Mouse (Mus musculus): ENCODE measurements around the gene Grcc10.

Gene Grcc10

DNA sequence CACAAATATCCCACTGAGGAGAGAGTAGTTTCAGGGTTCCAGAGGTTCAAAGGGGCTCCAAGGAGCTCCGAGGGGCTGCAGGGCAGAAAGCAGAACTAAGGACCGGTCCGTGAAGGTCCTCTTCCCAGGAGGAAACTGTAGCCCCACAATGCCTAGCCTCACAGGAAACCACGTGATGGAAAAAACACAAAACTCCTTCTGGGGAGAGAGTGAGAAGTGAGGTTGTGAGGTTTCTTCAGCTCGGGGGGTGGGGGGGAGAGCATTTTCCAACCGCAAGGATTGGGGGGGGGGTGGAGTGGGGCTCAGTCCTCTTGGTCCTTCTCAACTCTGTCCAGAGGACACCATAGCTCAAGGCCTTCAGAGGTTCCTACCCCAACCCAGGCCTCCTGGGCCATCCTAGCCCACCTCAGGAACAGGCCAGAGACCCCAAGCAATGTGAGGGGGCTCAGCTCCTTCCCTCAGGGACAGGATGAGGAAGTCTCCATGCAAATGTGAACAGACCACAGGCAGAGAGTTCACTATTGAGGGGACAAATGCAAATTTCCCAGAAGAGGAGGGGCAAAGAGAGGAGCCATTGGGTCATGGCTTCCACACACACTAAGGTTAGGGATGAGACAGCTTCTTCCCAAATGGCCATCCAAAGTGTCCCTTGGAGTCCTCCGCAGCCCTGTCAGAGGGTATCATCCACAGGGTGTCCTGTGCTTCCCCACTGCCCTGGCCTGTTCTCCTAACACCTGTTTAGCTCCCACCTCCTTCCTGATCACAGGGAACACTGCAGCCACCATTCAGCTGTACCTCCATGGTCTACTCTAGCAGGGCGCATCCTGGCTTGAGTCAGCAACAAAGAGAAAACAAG, 11.1 kb downstream of the Grcc10 start:
- no peak for DNase-seq

DNA sequence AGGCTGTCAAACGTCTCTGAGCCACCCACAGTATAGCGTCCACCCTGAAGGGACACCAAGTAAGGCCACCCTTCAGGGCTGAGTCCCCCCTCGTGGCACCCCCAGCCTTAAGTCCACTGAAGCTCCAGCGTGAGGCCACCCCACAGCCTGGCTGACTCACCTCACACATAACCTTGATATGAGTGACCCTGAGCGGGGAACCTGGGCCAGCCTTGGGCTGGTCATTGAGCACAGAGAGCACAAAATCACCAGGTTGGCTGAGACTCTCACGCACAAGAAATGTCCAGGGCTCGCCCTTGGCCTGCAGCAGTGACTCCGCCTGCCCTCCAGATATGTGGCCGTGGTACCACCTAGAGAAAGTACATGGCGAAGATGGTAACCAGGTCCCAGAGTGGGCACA, 12.6 kb downstream of the Grcc10 start:
- no peak for DNase-seq

DNA sequence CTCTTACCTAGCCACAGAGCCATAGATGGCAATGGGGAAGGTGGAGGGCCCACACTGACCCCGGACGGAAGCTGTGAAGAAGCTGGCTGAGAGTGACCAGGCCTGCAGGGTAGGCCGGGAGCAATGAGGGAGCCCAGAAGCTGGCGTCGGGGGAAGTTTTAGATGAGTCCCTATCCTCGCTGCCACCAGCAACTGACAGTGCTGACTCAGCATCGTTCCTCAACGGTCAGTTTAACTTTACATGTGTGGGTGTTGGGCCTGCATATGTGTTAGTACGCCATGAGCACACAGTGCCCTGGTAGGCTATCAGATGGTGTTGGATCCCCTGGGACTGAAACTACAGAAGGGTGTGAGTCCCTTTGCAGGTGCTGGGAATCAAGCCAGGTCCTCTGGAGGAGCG, 16.7 kb downstream of the Grcc10 start:
- DNase-seq: no peak

DNA sequence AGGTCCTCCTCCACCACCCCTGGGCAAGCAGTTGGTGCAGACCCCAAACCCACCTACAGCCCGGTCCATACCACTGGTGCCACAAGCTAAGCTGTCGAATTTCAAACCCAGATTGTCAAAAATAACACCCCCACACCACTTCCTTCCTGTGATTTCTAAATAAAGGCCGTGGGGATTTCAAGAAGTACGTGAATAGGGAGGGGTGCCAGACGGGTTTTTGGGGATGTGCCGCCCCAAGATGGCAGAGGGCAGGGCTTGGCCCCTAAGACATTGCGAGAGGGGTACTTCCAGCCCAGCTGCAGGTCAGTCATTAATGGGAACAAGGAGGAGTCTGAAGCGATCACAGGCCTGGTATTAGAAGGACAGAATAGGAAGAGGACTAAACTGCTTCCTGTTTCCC, 17.6 kb downstream of the Grcc10 start:
- no peak for DNase-seq

DNA sequence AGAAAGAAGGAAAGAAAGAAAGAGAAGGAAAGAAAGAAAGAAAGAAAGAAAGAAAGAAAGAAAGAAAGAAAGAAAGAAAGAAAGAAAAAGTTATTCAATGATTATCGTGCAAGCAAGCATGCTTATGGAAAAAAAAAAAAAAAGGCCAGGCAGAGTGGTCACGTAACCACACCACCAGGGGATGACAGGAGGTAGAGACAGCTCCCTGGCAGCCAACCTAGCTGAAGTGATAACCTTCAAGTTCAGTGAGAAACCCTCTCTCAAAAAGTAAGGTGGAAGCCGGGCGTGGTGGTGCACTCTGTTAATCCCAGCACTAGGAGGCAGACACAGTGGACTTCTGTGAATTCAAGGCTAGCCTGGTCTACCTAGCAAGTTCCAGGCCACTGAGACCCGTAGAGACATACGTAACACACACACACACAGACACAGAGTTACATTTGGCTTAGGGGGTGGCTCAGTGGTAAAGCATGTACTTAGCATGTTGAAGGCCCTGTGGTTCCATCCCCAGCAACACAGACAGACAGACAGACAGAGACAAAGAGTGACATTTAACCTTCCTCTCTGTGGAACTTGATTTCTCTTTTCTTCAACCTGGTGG, 18.2 kb downstream of the Grcc10 start:
- no peak for DNase-seq

DNA sequence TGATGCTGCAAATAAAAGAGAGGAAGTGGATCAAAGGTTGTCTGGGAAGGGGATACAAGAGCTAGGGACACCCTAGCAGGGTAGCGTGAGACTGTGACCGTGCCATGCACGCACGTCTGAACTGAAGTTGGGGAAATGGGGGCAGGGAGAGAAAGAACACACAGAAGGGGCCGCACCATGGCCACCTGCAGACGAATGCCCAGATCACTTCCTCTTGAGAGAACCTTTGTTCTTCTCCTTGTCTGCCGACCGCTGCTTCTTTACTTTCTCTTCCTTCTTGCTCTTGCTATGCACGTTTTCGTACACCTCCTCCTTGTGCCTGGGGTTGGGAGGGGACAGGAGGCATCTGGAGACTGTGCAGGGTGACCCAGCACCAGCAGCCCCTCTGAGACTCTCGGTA, 20.3 kb downstream of the Grcc10 start:
- no peak for DNase-seq

DNA sequence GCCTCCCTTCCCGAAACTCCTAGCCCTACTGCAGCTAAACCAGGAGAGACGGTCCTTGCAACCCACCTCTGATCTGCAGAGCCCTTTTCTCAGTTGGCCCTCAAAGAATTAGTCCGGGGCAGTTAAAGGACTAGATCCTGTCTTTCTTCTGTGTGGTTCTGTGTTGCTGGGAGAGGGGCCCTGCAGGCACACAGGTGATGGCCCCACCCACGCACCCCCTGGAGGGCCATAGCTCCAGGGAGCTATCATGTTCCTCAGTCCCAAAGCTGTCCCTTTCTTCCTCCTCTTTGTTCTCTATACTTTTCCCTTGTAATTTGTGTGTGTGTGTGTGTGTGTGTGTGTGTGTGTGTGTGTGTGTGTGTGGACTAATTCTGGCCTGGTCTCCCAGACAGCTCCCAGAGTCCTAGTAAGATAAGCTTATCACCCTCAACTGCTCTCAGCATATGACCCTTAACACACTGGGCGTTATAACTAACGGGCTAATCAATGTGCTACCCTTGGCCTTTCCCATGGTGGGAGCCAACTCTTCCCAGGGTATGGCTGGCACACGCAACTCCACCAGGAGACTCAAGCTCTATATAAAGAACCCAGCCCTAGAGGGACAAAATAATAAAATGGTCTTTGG, 21.7 kb downstream of the Grcc10 start:
- DNase-seq: no peak

DNA sequence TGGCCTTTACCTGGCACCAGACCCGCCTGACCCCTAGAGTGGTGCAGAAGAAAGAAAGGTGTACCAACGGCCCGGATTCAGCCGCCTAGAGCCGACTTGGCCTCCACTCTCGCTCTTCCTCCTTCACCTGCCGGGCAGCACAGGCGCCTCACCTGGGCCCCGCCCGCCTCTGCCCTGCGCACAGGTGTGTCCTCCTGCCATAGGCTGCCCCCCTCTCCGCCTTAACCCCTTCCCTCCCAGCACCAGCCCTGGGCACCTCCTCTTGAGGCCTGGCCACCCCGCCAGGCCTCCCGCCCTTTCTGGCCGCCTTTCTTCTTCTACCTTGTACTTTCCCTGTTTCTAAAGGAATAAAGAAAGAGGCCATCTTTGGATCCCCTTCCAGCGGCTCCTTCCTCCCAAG, 22.5 kb downstream of the Grcc10 start:
- no peak for DNase-seq

DNA sequence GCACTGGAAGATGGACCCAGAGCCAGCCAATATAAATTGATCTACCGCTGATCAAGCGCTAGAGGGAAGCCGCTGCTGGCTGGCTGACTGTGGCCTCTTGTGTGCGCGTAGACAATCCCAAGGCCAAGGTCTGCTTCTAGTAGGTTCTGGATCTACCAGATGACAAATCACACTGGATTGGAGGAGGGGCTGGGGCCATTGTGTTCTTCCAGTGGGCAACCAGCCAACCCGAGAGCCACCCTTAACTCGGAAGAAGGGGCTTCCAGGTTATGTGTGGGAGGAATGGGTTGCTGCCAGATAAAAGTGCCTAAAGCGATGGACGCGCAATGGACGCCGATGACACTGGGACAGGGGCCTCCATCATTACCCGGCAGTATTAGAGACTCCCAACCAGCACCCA, 23.2 kb downstream of the Grcc10 start:
- DNase-seq: no peak

DNA sequence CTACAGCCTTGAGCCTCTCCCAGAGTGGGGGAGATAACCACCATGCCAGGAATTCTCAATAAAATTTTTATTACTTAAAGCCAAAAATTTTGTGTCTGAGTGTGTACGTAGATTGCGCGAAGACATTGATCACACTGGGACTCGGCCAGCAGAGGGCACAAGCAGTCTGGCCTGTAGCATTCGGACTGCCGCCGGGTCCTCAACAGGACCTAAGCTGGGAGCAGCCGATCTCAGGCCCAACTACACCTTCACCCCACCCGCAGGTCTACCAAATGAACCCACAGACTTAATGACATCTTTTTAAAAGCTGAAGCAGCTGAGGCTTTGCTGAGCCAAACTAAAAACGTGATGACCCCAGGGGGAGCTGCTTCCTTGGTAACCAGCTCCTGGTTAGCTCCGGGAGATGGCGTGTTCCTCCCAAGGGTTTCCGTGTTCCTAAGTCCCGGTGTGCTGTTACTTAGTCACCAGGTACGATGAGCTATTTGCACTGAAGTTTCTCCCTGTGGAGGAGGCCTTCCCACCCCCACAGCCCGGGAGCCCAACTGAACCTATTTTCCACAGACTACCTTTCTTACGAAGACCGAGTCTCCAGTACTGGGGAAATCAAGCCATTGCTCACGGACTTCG, 24.2 kb downstream of the Grcc10 start:
- DNase-seq: peak; percentile 62

DNA sequence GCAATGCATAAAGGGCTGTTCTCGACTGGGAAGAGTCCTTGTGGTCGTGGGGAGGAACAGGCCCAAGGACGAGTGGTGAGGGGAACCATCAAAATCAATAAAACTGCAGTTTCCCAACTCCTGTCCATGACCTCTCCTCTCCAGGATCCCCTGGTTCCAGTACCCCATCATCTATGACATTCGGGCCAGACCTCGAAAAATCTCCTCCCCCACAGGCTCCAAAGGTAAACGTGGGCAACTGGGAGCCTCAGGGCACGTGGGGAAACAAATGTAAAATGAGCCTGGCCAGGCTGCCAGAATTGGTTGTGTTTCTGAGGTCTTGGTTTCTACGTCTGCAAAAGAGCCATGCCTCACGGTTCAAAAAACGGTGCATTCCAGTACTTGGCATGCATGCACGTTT, 28.3 kb downstream of the Grcc10 start:
- DNase-seq: no peak

DNA sequence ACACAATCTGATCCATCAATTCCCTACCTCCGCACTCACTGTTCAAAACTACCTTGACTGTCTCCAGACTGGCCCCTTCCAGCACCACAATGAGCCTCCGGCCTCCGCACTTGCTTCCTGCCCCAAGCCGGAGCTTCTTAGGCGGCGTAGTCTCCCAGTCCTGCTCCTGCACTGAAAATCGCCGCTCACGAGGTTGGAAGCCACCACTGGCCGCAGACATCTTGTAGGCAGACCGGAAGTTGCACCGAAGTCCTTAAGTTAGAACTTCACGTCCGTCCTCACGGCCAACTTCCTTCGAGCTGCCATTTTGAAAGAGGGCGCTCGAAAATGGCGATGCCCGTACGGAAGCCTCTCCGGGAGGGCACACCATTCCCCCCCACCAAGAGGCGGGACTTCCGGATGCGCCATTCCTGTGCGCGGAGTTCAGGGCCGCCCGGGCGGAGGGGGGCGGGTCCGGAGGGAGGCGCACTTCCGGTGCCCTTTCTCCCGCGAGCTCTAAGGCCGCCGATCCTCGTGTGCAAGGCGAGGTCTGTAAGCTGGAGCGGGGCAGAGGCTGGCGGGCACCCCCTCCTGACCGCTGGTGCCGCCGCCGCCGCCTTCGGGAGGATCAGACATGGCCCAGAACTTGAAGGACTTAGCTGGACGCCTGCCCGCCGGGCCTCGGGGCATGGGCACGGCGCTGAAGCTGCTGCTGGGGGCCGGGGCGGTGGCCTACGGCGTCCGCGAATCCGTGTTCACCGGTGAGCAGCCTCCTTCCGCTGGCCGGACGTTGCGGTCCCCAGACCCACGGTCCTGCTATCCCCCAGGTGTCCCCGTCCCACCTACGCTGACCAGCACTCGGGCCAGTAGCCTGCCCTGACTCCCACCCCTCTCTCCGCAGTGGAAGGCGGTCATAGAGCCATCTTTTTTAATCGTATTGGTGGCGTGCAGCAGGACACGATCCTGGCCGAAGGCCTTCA, 29.1 kb downstream of the Grcc10 start, which contains the start of the genes Emg1 and Phb2:
Gene Emg1 (minus strand): TSS at position 355 of the 959 bp plus-strand sequence.
Gene Phb2 (plus strand): TSS at position 513 of the 959 bp plus-strand sequence.
- DNase-seq: peak; percentile 99

DNA sequence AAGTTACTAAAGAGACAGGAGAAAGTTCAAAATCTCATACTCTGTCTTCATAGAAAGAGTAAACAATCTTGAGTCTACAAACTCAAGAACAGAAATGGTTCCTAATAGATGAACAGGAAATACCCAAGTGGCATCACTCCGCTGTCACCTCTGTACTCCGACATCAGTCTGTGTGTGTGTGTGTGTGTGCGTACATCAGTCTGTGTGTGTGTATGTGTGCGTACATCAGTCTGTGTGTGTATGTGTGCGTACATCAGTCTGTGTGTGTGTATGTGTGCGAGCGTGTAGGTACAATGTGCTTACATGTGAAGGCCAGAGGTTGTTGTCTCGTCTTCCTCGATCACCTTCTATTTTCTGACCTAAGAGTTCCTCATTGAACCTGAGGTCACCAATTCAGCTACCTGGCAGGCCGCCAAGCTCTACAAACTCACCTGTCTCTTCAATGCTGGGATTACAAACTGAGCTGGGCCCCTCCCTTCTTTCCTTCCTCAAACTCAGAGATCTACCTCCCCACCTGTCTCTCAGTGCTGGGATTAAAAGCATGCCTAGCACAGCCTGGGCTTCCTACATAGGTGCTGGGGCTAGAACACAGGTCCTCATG, 32.8 kb downstream of the Grcc10 start:
- no peak for DNase-seq

DNA sequence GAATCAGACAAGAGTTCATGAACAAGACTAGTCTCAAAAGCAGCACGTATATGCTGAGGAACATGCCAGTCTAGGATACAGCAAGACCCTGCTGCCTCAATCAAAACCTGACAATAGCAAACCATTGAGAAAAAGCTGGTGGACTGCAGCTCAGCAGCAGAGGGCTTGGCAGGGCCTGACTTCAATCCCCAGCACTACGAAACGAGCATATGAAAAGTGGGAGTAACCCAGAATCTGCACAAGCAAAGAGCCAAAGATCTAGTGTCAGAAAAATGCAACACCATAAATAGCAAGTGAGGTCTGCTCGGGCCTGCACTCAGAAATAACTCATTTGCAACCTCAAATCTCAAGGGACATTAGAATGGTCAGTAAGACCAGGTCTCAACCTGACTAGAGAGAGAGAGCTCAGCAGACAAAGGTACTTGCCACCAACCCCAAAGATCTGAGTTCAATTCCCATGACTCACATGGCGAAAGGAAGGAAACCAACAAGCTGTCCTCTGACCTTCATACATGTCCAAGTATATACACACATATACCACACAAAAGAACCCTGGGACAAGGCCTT, 35.0 kb downstream of the Grcc10 start:
- DNase-seq: no peak

DNA sequence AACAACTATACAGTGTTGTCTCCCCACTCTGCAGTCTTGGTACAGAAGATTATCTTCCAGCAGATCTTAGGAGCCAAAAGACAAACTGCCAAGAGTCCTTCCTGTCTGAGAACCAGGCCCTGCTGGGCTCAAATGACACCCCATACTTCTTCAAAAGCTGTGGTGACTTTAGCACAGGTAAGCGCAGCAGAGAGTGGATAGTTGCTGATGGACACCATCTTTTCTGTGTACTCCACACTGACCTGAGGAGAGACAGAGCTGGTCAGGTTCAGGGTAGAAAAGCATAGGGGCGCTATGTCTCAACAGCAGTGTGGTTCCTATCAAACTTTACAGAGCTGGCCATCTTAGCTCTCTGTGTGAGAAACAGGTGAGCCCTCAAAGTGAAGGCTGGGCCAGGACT, 36.8 kb downstream of the Grcc10 start:
- DNase-seq: no peak

DNA sequence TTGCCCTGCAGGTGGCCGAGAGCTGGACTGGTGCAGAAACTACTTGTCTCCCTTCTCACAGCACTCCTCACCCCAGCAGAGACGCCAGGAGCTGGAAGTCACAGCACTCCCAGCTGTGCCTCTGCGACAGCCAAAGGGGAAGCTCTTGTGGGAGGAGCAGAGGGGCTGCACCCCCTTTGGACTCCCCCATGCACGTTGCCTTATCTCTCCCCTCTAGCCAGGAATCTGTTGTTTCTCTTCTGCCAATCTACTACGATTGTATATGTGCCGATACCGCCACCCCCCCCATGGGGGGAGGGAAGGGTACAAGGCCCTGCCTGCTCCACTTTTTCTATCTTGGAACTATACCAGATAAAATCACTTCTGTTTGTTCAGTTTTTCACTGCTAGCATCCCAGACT, 37.4 kb downstream of the Grcc10 start:
- no peak for DNase-seq

DNA sequence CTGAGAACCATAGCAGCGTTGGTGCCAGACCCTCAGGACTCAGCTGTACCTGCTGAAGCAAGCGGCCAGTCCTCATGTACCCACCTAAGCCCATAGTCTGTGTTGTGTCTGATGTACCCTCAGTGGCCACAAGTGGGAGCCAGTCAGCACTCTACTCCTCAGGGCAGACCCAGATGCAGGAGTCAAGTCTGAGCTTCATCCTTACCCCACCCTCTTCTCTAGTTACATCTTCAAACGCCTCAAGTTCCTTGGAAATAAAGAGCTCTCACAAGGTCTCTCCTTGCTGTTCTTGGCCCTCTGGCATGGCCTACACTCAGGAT, 38.4 kb downstream of the Grcc10 start:
- peak; percentile 76 for DNase-seq

DNA sequence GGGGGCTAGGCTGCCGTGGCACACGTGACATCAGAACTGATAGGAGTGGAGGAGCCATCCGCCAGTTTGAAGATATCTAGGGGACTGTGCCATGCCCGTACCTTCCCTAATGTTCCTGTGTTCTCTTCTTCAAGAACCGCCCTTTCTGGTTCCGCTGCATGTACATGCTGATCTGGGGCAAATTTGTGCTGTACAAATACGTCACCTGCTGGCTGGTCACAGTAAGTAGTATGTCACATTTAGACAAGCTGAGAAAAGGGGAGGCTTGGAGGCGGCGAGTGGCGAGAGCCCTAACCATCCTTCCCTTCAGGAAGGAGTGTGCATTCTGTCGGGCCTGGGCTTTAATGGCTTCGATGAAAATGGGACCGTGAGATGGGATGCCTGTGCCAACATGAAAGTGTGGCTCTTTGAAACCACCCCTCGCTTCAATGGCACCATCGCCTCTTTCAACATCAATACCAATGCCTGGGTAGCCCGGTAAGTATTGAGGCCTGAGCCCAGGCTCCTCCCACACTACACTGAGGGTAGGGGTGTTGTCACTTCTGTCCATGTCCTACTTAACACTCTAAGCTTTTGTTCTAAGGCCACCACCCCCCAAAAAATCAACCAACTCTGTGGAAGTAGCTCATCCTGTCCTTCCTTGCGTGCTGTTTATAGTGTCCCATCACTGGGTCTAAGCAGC, 38.9 kb downstream of the Grcc10 start:
- no peak for DNase-seq

DNA sequence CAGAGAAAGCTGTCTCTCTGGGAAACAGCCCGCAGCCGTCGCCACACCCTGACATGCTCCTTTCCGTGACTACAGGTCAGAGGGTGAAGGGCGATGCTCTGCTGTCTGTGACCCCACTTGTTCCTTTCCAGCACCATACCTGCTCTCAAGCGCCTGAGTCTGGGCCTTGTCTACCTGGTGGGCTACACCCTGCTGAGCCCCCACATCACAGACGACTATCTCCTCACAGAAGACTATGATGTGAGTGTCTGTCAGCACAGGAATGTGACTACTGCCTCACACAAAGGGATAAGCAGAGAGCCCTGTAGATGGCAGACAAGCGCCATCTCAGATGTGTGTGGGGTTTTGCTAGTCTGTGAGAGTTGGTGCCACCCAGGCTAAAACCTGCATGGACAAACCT, 39.8 kb downstream of the Grcc10 start:
- peak; percentile 30 for DNase-seq

DNA sequence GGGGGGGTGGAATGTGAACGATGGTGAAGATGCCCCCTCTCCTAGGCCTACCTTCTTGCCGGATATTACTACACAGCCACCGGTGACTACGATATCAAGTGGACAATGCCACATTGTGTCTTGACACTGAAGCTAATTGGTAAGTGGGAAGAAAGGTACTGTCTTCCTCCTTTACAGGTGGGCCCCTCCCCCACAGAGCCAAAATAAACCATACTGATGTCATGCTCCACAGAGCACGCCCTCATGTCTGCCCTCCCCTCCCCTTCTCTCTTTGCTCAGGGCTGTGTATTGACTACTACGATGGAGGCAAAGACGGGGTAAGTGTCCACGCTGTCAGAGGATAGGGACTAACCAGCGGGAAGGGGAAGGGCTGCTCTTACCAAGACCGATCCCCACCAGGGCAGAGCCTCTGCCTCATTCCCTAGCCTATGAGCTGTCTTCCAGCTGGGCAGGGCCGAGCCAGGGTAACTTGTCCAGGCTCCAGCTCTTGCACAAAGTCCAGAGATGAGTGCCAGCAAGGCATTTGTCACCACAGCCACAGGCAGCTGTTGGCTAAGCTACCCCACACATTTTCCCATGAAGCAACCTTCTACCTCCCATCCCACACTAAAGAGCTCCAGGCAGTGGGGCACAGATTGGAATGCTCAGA, 41.1 kb downstream of the Grcc10 start:
- no peak for DNase-seq

DNA sequence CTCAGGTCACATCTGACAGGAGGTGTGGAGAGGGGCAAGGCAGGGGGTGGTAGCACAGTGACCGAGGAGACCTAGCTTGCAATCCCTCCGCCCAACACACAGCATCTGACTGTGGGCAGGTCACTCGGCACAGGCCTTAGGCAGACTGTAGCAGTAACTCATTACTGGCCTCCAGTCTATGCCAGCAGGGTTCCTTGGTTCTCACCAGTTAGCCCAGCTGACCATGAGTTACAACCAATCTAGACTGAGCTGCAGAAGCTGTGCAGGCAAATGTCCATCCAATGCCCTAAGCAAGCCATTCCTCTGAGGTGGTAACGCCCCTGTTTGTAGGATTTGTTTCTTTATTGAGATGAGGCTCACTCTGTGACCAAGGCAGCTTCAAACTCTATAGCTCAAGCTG, 41.8 kb downstream of the Grcc10 start:
- no peak for DNase-seq

All from retina, postnatal 1 day (tissue).